Mouse (Mus musculus): ENCODE measurements around the gene Mgst1.

The Mgst1 gene

GRCm38 (mm10) chr6:138139930-138140329, at the start of gene Mgst1:
Gene Mgst1, plus strand, starts transcription at chr6:138140316.
- DNase-seq = no peak

GRCm38 (mm10) chr6:138092432-138092831, 47.7 kb upstream of the Mgst1 start:
- no peak for DNase-seq

GRCm38 (mm10) chr6:138095060-138095459, 45.1 kb upstream of the Mgst1 start:
- no peak for DNase-seq

DNA sequence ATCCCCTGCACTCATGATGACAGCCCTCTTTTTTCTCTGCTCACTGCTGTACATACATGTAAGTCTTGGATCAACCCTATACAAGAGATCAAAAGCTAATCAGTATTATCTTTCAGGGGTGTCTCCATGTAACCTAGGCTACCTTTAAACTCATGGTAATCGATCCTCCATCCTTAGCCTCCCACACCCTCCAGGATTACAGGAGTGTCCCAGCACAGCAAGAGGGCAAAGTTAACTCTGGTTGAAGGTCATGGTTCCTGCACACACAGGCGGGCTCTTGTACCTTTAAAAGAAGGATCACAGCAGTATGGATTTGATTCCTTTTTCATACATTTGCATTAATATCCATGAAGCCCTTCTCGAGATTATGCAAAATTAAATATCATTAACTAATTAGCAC, 40.5 kb upstream of the Mgst1 start:
- no peak for DNase-seq

- no peak for DNase-seq
Measured at GRCm38 (mm10) chr6:138101843-138102242, 38.3 kb upstream of the Mgst1 start.

- no peak for DNase-seq
Measured at GRCm38 (mm10) chr6:138102940-138103339, 37.2 kb upstream of the Mgst1 start.

- no peak for DNase-seq
Measured at GRCm38 (mm10) chr6:138104559-138104958, 35.6 kb upstream of the Mgst1 start.

DNA sequence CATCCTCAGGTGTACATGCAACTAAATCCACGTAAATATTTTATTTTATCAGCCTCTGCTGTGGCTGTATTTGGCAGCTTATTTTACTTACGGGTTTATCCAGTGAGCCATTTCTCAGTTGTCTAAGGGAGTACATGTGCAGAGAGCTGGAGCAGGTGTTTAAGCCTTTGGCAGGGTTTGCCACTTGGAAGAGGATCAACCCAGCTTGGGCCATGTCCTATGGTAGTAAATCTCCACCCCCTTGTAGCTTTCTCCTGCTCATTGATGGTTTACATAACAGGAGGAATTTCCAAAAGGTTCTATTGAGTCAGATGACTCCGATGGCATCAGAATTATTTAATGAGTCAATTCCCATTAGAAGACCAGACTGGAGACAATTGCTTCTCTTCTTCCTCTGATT, 22.6 kb upstream of the Mgst1 start:
- no peak for DNase-seq

GRCm38 (mm10) chr6:138128392-138129335, 11.5 kb upstream of the Mgst1 start:
- no peak for DNase-seq

- DNase-seq = no peak
Measured at GRCm38 (mm10) chr6:138130541-138130940, 9.6 kb upstream of the Mgst1 start.

DNA sequence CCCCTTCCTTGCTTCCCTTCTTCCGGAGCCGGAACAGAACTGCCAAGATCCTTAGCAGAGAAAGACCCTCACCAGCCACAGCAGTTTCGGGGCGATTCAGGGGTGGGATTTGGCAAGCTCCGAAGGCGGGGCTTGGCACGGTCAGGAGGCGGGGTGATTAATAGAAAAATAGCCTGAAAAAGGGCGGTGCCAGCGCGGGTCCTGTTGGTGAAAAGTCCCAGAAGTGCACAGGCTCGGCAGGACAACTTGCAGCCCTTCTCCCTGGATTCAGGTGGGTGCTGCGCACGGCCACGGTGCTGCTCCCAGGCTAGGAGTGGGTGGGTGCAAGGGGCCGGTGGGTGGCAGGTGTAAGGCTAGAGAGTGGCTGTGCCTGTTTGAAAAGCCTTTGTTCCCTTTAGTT, 220 bp downstream of the Mgst1 start:
- no peak for DNase-seq

- no peak for DNase-seq
Measured at GRCm38 (mm10) chr6:138141111-138141592, 1.0 kb downstream of the Mgst1 start.

DNA sequence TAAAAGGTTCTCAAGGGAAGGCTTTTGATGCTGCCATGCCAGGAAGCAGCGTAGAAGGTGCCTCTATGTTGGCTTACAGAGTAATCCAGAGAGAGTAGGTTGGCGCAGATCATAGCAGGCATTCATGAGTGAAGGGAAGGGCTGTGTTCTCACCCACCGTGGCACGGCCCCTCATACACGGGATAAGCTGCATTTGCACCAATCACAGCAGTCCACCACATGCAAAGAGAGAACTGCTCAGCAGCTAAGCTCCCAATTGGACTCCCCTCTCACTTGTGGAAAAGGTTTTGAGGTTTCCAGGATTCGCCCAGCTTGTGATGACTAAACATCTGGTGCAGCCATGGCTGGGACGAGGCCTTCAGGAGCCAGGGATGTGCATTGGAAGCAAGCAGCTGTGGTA, 2.5 kb downstream of the Mgst1 start:
- DNase-seq = no peak

GRCm38 (mm10) chr6:138143450-138143849, 3.3 kb downstream of the Mgst1 start:
- DNase-seq = no peak

GRCm38 (mm10) chr6:138153111-138153510, 13.0 kb downstream of the Mgst1 start:
- DNase-seq = peak; percentile 20

DNA sequence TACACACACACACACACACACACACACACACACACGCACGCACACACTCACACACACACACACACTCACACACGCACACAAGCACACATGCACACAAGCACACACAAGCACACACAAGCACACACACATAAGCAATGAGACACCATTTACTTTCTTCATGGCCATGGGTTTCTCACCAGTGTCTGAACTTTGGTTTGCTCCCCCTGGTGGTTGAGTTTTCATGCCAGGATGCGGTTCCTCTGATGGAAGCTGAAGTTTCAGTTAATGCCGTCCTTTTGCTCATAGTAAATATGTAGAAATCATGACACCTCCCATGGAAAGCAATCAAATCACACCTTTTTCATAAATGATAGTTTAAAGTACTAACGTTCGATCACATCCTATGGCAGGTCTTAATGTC, 23.8 kb downstream of the Mgst1 start:
- DNase-seq = peak; percentile 5

- peak; percentile 1 for DNase-seq
Measured at GRCm38 (mm10) chr6:138171480-138172224, 31.5 kb downstream of the Mgst1 start.

Measured in cerebellum, adult 9-10 months (tissue).